Mouse (Mus musculus) hindbrain, embryonic 11.5 days (tissue): ENCODE results near the gene Rpl39l. TPM values are rescaled to one million over a fixed set of nuclear protein-coding genes. Genes with fewer than 3 reads are reported as not detected.

Experiments used
- ATAC-seq: fragments of 200-750 bp; cut with Nextera tagmentation; 2 replicates; pipeline ENCODE4 v1.8.0; 2017; ENCODE audit warnings: mild to moderate bottlenecking, moderate TSS enrichment, moderate library complexity; ENCODE audit not compliant: low FRiP score
- DNase-seq: peaks from one replicate; pipeline ENCODE4 v3.0.0-alpha.2; 2015; ENCODE audit warnings: low spot score
- H3K27ac ChIP-seq: fragments of 300-500 bp; sonication (generic); 2 replicates; pipeline ENCODE4 v1.5.1; 2014; ENCODE audit warnings: mild to moderate bottlenecking, low read depth, low read length
- H3K27me3 ChIP-seq: fragments of 300-500 bp; sonication (generic); 2 replicates; pipeline ENCODE4 v1.6.1; 2014; ENCODE audit warnings: mild to moderate bottlenecking, low read length, moderate library complexity, mixed read lengths; ENCODE audit not compliant: control insufficient read depth, insufficient read depth
- H3K36me3 ChIP-seq: fragments of 300-500 bp; sonication (generic); 2 replicates; pipeline ENCODE4 v1.6.1; 2014; ENCODE audit warnings: mild to moderate bottlenecking, low read length, moderate library complexity, mixed read lengths; ENCODE audit not compliant: control insufficient read depth, insufficient read depth
- H3K4me1 ChIP-seq: fragments of 300-500 bp; sonication (generic); replicated peaks from 2 replicates; pipeline ENCODE4 v1.6.1; 2014; ENCODE audit warnings: low read length, mixed read lengths; ENCODE audit not compliant: control insufficient read depth, insufficient read depth
- H3K4me2 ChIP-seq: fragments of 300-500 bp; sonication (generic); replicated peaks from 2 replicates; pipeline ENCODE4 v1.6.1; 2014; ENCODE audit warnings: mild to moderate bottlenecking, low read depth, low read length
- H3K4me3 ChIP-seq: fragments of 300-500 bp; sonication (generic); 2 replicates; pipeline ENCODE4 v1.5.1; 2014; ENCODE audit warnings: low read depth, low read length
- H3K9ac ChIP-seq: fragments of 300-500 bp; sonication (generic); 2 replicates; pipeline ENCODE4 v1.6.1; 2014; ENCODE audit warnings: low read depth, low read length
- H3K9me3 ChIP-seq: fragments of 300-500 bp; sonication (generic); 2 replicates; pipeline ENCODE4 v1.6.1; 2016; ENCODE audit warnings: low read length; ENCODE audit not compliant: control insufficient read depth
- WGBS: fragments of 180-500 bp; shearing (Covaris S2); extraction: QIAGEN DNeasy Blood & Tissue Kit; methylation state at CpG from one replicate; pipeline ENCODE4 v1.1.7; 2014; 5-methylcytosine and 5-hydroxymethylcytosine counted together
- polyA plus RNA-seq: library from polyadenylated mRNA; unstranded; fragments of >200 nt; fragmentation: Nextera tagmentation; extraction: Ambion mirVana; gene quantifications from 2 replicates; pipeline ENCODE4 v1.2.1, GENCODE M21; 2014

Gene Rpl39l
- 0.20 and 0.22 TPM in 2 replicates for polyA plus RNA-seq

DNA sequence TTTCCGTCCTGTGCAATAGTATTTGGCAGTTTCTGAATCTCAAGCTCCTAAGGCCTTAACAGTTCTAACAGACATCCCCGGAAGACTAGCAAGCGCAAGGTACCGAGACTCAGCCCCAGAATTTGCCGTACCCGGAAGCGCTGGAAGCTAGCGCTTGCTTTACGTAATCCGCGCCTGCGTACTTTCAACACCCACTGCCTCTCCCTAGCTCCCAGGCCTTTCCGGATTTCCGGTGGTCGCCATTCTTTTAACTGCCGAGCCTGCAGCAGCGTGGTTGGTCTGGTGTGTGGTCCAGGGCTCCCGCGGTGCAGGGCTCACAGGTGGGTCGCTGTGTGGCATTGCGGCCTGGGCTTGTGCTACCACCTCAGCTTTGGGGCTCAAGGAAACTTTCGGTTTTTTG lies at the start of gene Rpl39l:
TSS of gene Rpl39l (plus strand) at position 222 of the 400 bp plus-strand sequence.
- H3K27me3 ChIP-seq: no peaks in the 10 kb centered on the region
- ATAC-seq (no peak), DNase-seq (no peak)
- no peaks in the 10 kb centered on the region for H3K9me3 ChIP-seq
- no peaks in the 10 kb centered on the region for H3K36me3 ChIP-seq
- H3K4me3 ChIP-seq: no peak within 1 kb of the TSS
- no peaks in the 10 kb centered on the region for H3K4me1 ChIP-seq
- no peak within 1 kb of the TSS for H3K4me2 ChIP-seq
- WGBS: 87% methylated on average over 22 of the region's 22 CpGs
- no peak within 1 kb of the TSS for H3K9ac ChIP-seq
- no peak within 1 kb of the TSS for H3K27ac ChIP-seq

DNA sequence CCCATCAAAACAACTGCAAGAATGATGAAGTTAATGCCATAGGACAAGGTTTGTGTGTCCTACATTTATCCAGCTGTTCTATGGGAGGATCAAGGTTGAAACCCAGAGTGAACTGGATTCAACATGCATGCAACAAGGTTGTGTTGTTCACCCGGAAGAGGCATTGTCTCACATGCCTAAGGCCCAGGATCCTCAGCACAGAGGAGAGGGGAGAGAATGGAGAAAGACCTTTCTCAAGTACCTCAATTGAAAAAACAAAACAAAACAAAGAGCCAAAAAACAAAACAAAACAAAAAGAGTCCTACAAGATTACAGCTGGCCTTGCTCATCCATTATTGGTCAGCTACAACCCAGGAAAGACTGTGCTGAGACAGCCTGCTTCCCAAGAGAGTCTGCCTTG lies 42.4 kb upstream of the Rpl39l start:
- 92% methylated on average over 1 of the region's 1 CpGs for WGBS
- ATAC-seq (no peak), DNase-seq (no peak)
- H3K27ac ChIP-seq: no peak overlapping the region
- no peak overlapping the region for H3K4me2 ChIP-seq
- H3K27me3 ChIP-seq: no peaks in the 10 kb centered on the region
- H3K36me3 ChIP-seq: no peaks in the 10 kb centered on the region
- no peak overlapping the region for H3K9ac ChIP-seq
- H3K4me1 ChIP-seq: no peaks in the 10 kb centered on the region
- no peaks in the 10 kb centered on the region for H3K9me3 ChIP-seq
- no peak overlapping the region for H3K4me3 ChIP-seq

DNA sequence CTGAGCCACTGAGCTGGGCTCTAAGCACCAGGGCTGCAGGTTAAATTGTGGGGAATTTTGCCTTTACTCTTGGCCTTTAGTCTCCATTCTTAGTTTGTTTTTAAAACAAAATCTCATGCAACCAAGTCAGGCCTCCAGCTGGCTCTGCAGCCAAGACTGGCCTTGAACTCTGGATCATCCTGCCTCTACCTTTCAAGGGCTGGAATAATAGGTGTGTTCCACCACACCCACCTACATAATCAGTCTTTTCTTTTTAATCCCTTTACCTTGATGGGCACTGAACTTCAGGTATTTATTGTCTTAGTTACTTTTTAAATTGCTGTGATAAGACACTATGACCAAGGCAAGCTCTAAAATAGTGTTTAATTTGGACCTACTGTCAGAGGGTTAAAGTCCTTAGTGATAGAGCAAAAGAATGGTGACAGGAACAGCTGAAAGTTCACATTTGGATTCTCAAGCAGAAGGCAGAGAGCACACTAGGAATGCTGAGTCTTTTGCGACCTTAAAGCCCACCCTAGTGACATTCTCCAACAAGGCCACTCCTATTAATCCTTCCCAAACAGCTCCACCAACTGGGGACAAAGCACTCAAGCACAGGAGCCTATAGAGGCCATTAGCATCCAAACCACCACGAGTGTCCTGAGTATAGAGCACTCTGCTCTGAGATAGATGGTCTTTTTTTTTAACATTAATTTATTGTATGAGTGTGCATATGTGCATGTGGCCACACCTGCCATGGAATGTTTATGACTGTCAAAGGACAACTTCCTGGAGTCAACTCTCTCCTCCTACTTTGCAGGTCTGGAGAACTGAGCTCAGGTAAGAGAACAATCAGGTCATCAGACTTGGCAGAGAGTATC lies 40.7 kb upstream of the Rpl39l start:
- Histone ChIP-seq H3K9ac (no peak overlapping the region), H3K9me3 (no peaks in the 10 kb centered on the region), H3K4me3 (no peak overlapping the region), H3K4me1 (no peaks in the 10 kb centered on the region), H3K27ac (no peak overlapping the region), H3K36me3 (no peaks in the 10 kb centered on the region), H3K27me3 (no peaks in the 10 kb centered on the region), H3K4me2 (no peak overlapping the region)
- DNase-seq (no peak), ATAC-seq (no peak)
- 82% methylated on average over 2 of the region's 2 CpGs for WGBS

DNA sequence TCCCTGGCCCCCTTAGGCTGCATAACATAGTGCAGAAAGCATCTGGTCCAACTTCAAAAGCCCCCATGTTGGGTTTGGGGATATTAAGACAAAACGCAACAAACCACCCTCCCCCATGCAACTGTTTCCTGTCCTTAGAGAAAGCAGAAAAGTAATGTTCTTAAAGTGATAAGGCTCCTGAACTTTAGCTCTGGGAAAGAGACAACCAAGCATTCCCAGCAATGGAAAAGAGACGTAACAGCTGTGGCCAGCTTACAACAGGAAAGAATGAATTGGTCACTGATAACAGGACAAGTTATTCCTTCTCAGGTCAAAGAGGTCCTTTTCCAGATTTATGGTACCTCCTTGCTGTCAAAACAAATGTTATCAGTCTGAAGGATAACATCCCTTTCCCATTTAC lies 26.9 kb upstream of the Rpl39l start:
- DNase-seq (no peak), ATAC-seq (no peak)
- Histone ChIP-seq H3K4me3 (no peak overlapping the region), H3K9ac (no peak overlapping the region), H3K27me3 (no peaks in the 10 kb centered on the region), H3K4me2 (no peak overlapping the region), H3K4me1 (no peaks in the 10 kb centered on the region), H3K27ac (no peak overlapping the region), H3K36me3 (no peaks in the 10 kb centered on the region), H3K9me3 (no peaks in the 10 kb centered on the region)
- WGBS: 80% methylated on average over 2 of the region's 2 CpGs

DNA sequence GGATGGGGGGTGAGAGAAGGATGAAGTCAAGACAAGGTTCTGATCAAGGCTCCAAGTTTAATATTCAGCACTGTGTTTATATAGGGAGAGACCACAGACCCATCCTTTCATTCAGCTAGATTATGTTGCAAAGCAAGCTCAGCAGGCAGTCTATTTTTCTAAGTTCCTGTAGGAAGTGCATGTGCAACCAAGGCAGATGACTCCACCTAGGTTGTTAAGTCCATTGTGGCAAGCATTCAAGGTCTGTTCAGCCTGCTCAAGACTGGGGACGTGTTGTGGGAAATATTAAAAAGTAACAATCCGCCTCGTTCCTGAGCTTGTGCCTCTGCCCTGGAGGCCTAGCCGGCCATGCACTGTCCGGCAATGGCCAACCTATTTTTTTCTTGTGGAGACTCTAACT lies 22.6 kb upstream of the Rpl39l start:
- ATAC-seq: no peak
- Histone ChIP-seq H3K27me3 (no peaks in the 10 kb centered on the region), H3K4me3 (no peak overlapping the region), H3K9ac (no peak overlapping the region), H3K9me3 (no peaks in the 10 kb centered on the region), H3K27ac (no peak overlapping the region), H3K4me2 (no peak overlapping the region), H3K36me3 (no peaks in the 10 kb centered on the region), H3K4me1 (no peaks in the 10 kb centered on the region)
- no peak for DNase-seq
- WGBS: 94% methylated on average over 5 of the region's 5 CpGs

DNA sequence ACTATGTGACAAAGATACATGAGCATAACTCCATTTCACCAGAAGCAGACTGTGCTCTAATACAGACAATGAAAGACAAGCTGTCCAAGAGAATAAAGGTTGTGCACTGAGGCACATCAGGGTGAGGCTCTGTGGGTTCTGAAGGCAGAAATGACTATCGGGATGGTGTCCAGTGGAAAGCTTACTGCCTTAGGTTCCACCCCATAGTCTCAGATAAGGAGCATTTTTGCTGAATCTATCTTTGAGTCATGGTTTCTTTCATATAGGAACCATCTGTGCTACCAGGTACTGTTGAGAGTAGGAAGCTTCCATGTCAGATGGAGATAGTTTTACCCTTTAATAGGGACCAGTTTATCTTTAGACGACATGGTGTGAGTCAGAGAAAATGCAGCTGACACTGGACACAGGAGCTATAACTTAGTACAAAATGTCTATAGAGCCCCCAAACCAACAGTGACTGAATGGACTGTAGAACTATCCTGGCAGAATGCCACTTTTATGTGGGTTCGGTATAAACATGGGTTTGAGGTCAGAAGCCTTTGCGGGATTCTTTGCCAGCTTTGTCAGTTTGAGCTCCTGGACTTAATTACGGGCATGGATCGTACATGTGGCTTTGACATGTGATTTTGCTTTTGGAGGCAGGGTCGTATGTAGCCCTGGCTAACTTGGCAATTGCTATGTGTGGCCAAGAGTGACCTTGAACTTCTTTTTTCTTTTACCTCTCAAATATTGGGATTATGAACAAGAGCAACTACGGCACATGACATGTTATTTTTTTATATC lies 712 bp upstream of the Rpl39l start:
- Histone ChIP-seq H3K4me1 (no peaks in the 10 kb centered on the region), H3K27ac (no peak overlapping the region), H3K4me2 (no peak overlapping the region), H3K9ac (no peak overlapping the region), H3K36me3 (no peaks in the 10 kb centered on the region), H3K27me3 (no peaks in the 10 kb centered on the region), H3K9me3 (no peaks in the 10 kb centered on the region), H3K4me3 (no peak overlapping the region)
- WGBS: 89% methylated on average over 8 of the region's 8 CpGs
- DNase-seq (no peak), ATAC-seq (no peak)

DNA sequence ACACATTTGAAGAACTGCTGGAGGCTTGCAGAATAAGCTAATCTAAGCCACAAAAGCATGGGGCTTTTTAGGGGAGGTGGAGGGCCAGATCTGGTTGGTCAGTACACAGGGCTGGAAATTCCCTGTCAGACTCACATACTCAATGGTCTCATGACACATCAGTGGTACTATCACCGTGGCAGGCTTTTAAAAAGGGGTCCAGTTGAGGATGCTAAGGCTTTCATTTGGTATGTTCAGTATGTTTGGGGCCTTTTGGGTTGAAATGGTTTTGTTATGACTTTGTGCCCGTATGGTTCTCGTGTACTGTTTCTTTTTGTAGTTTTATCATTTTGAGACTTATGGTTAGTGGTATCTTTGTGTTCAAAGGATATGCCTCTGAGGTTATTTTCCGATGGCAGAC lies 1.2 kb downstream of the Rpl39l start:
- Histone ChIP-seq H3K9me3 (no peaks in the 10 kb centered on the region), H3K4me3 (no peak overlapping the region), H3K27me3 (no peaks in the 10 kb centered on the region), H3K9ac (no peak overlapping the region), H3K36me3 (no peaks in the 10 kb centered on the region), H3K27ac (no peak overlapping the region), H3K4me2 (no peak overlapping the region), H3K4me1 (no peaks in the 10 kb centered on the region)
- DNase-seq: no peak
- 86% methylated on average over 4 of the region's 4 CpGs for WGBS
- ATAC-seq: no peak

DNA sequence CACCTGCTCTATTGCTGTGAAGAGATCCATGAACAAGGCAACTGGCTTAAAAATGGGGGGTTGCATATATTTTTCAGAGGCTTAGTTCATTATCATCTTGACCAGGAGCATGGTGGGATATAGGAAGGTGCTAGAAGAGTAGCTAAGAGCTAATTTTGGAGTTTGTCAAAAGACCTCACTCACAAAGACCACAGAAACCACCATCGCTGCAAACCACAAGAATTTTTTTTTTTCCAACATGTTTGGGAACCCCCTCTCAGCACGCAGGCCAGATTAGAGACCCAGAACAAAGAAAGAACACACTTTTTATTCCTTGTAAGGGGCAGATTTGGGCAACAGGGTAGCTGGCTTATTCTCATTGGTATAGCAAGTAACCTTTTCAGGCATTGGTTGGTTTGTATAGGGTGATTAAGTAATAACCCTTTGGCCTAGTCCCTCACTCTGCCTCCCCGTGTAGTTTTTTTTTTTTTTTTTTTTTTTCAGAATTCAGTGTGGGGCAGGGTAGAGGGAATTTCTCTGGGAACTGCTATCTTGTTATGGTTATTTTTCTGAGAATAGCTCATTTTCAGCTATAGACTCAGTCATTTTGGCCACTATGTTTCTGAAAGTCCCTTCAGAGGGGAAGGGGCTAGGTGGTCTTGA lies 2.3 kb downstream of the Rpl39l start:
- Histone ChIP-seq H3K9ac (no peak overlapping the region), H3K27me3 (no peaks in the 10 kb centered on the region), H3K4me2 (no peak overlapping the region), H3K4me1 (no peaks in the 10 kb centered on the region), H3K9me3 (no peaks in the 10 kb centered on the region), H3K4me3 (no peak overlapping the region), H3K36me3 (no peaks in the 10 kb centered on the region), H3K27ac (no peak overlapping the region)
- ATAC-seq: no peak
- WGBS: 91% methylated on average over 3 of the region's 3 CpGs
- DNase-seq: no peak
